Mouse (Mus musculus) gastrocnemius, postnatal 14 days (tissue): ENCODE measurements around the gene Pde6d. TPM values are rescaled to one million over a fixed set of nuclear protein-coding genes. Genes with fewer than 3 reads are reported as not detected.
"Not testable (repeated sequence)": the region's sequence is repeated elsewhere in the genome, so short reads cannot be mapped to it uniquely, and the experiment has no call there.

Experiments
- DNase-seq: peaks from one replicate; pipeline ENCODE4 v3.0.0; 2021; ENCODE audit warnings: mixed read lengths
- intact Hi-C: fragments of 180-260 bp; cut with DNase I; formaldehyde crosslinking; loops from one replicate; pipeline ENCODE4 v1.15.1; 2025; ENCODE audit warnings: low total_unique reads
- total RNA-seq, 2 experiments: library from RNA; stranded (reverse); gene quantifications; 2 replicates each; pipeline ENCODE4 v1.2.3; 2021

Gene Pde6d
- total RNA-seq, 2 experiments from 2014 or later = 25.0 to 30.2 TPM

- DNase-seq = peak; percentile 23
- intact Hi-C loops = no loop called here
Observed at GRCm38 (mm10) chr1:86528571-86529180, 53.8 kb downstream of the Pde6d start.

GRCm38 (mm10) chr1:86527599-86528486 is 54.6 kb downstream of the Pde6d start:
- intact Hi-C loops = no loop called here

GRCm38 (mm10) chr1:86526789-86527598 is 55.4 kb downstream of the Pde6d start:
- DNase-seq = peak; percentile 60
- intact Hi-C loops = no loop called here

More at GRCm38 (mm10) chr1:86527599-86528486, 54.6 kb downstream of the Pde6d start:
- peak; percentile 90 for DNase-seq

- peak; percentile 97 for DNase-seq
Observed at GRCm38 (mm10) chr1:86526116-86526788, 56.2 kb downstream of the Pde6d start, which contains the start of gene Ptma. Ptma (plus strand) TSS chr1:86526726.

GRCm38 (mm10) chr1:86525499-86526115 is 56.8 kb downstream of the Pde6d start:
- DNase-seq = peak; percentile 75
- intact Hi-C loops = no loop called here

More at GRCm38 (mm10) chr1:86526116-86526788, 56.2 kb downstream of the Pde6d start, which contains the start of gene Ptma:
- intact Hi-C loops = no loop called here

- peak; percentile 99 for DNase-seq
- intact Hi-C loops = no loop called here
Observed at GRCm38 (mm10) chr1:86524619-86525498, 57.6 kb downstream of the Pde6d start.

- no peak for DNase-seq
Observed at GRCm38 (mm10) chr1:86523776-86524618, 58.4 kb downstream of the Pde6d start.

GRCm38 (mm10) chr1:86522286-86522871 is 60.0 kb downstream of the Pde6d start:
- DNase-seq = peak; percentile 34
- intact Hi-C loops = no loop called here

More at GRCm38 (mm10) chr1:86523776-86524618, 58.4 kb downstream of the Pde6d start:
- intact Hi-C loops = no loop called here

GRCm38 (mm10) chr1:86520361-86520760 is 62.1 kb downstream of the Pde6d start:
- intact Hi-C loops = no loop called here
- peak; percentile 47 for DNase-seq

- intact Hi-C loops = no loop called here
- DNase-seq = no peak
Observed at GRCm38 (mm10) chr1:86517076-86517475, 65.4 kb downstream of the Pde6d start.

- no peak for DNase-seq
- intact Hi-C loops = no loop called here
Observed at GRCm38 (mm10) chr1:86515715-86516410, 66.6 kb downstream of the Pde6d start.

GRCm38 (mm10) chr1:86513031-86513430 is 69.4 kb downstream of the Pde6d start:
- intact Hi-C loops, DNase-seq: not testable (repeated sequence)

- no peak for DNase-seq
- intact Hi-C loops = no loop called here
Observed at GRCm38 (mm10) chr1:86512154-86512720, 70.2 kb downstream of the Pde6d start.

- no peak for DNase-seq
- intact Hi-C loops = no loop called here
Observed at GRCm38 (mm10) chr1:86510676-86511441, 71.6 kb downstream of the Pde6d start.

GRCm38 (mm10) chr1:86510266-86510665 is 72.2 kb downstream of the Pde6d start:
- intact Hi-C loops = no loop called here
- no peak for DNase-seq
